Mouse (Mus musculus) thymus, adult 2 months (tissue): ENCODE measurements around the gene Gal3st2. TPM values are rescaled to one million over a fixed set of nuclear protein-coding genes. Genes with fewer than 3 reads are reported as not detected.
"Not testable (repeated sequence)": the region's sequence is repeated elsewhere in the genome, so short reads cannot be mapped to it uniquely, and the experiment has no call there.

Experiments
- DNase-seq: peaks from one replicate; pipeline ENCODE4 v3.0.0; 2021
- H3K27ac ChIP-seq: fragments of 200-500 bp; 2 replicates; pipeline ENCODE4 v1.5.1; 2012; ENCODE audit warnings: low read length, control low read depth; ENCODE audit not compliant: control insufficient read depth, insufficient read depth
- H3K27me3 ChIP-seq: fragments of 200-500 bp; 2 replicates; pipeline ENCODE4 v1.6.1; 2012; ENCODE audit warnings: mild to moderate bottlenecking, low read length, moderate library complexity, mixed read lengths; ENCODE audit not compliant: control insufficient read depth, insufficient read depth
- H3K36me3 ChIP-seq: fragments of 200-500 bp; 2 replicates; pipeline ENCODE4 v1.6.1; 2012; ENCODE audit warnings: mild to moderate bottlenecking, low read length, moderate library complexity; ENCODE audit not compliant: control insufficient read depth, insufficient read depth
- H3K4me1 ChIP-seq: fragments of 200-500 bp; replicated peaks from 2 replicates; pipeline ENCODE4 v1.6.1; 2012; ENCODE audit warnings: low read length; ENCODE audit not compliant: control insufficient read depth, insufficient read depth
- H3K4me3 ChIP-seq: fragments of 200-500 bp; 2 replicates; pipeline ENCODE4 v1.5.1; 2012; ENCODE audit warnings: mild to moderate bottlenecking, low read length, control low read depth, moderate library complexity; ENCODE audit not compliant: control insufficient read depth, insufficient read depth
- CTCF ChIP-seq: fragments of 200-500 bp; IDR thresholded peaks from 2 replicates; pipeline ENCODE4 v1.5.1; 2012; ENCODE audit warnings: mild to moderate bottlenecking, control low read depth, low read length, moderate library complexity, borderline replicate concordance; ENCODE audit not compliant: control insufficient read depth, poor library complexity, insufficient read depth; ENCODE audit errors: extremely low read depth
- POLR2A ChIP-seq: fragments of 200-500 bp; IDR thresholded peaks from 2 replicates; pipeline ENCODE4 v1.6.1; 2012; ENCODE audit warnings: mild to moderate bottlenecking, low read length, control low read depth, moderate library complexity; ENCODE audit not compliant: control insufficient read depth, poor library complexity, insufficient read depth; ENCODE audit errors: extremely low read depth
- WGBS: fragments of 180-500 bp; shearing (Covaris S2); methylation state at CpG from one replicate; pipeline ENCODE4 v1.1.7; 2018; 5-methylcytosine and 5-hydroxymethylcytosine counted together
- polyA plus RNA-seq: library from polyadenylated mRNA; depleted of rRNA; stranded (reverse); fragments of >200 nt; gene quantifications from 2 replicates; pipeline ENCODE4 v1.2.3, GENCODE M21; 2012

Gal3st2 gene
- polyA plus RNA-seq, 1 experiment = 2.6 TPM

GRCm38 (mm10) chr1:93835876-93836531, 25.1 kb upstream of the Gal3st2 start:
- Histone ChIP-seq H3K27ac (no peak overlapping the region; the same call in 1 of the 2 replicates), H3K36me3 (peaks cover 6% of the 10 kb centered on the region; the same call in 1 of the 2 replicates), H3K27me3 (no peaks in the 10 kb centered on the region), H3K4me3 (no peak overlapping the region), H3K4me1 (no peaks in the 10 kb centered on the region)
- no peak for TF ChIP-seq CTCF
- no peak for TF ChIP-seq POLR2A
- DNase-seq = no peak
- WGBS = 96% methylated on average over 6 of the region's 6 CpGs

GRCm38 (mm10) chr1:93836532-93836913, 24.6 kb upstream of the Gal3st2 start:
- no peaks in the 10 kb centered on the region for H3K4me1 ChIP-seq
- TF ChIP-seq POLR2A (no peak), CTCF (no peak)
- H3K4me3 ChIP-seq = no peak overlapping the region
- WGBS = 98% methylated on average over 2 of the region's 2 CpGs
- no peak overlapping the region for H3K27ac ChIP-seq
- DNase-seq = no peak
- H3K36me3 ChIP-seq = peaks cover 6% of the 10 kb centered on the region; the same call in 1 of the 2 replicates
- H3K27me3 ChIP-seq = no peaks in the 10 kb centered on the region

GRCm38 (mm10) chr1:93837335-93837734, 23.8 kb upstream of the Gal3st2 start:
- no peaks in the 10 kb centered on the region for H3K27me3 ChIP-seq
- WGBS = 98% methylated on average over 8 of the region's 8 CpGs
- no peak overlapping the region for H3K4me3 ChIP-seq
- no peaks in the 10 kb centered on the region for H3K4me1 ChIP-seq
- no peak for TF ChIP-seq POLR2A
- peaks cover 6% of the 10 kb centered on the region; the same call in 1 of the 2 replicates for H3K36me3 ChIP-seq
- DNase-seq = no peak
- H3K27ac ChIP-seq = no peak overlapping the region

GRCm38 (mm10) chr1:93838569-93838968, 22.5 kb upstream of the Gal3st2 start:
- not testable (repeated sequence) for H3K36me3 ChIP-seq, H3K27me3 ChIP-seq, H3K4me3 ChIP-seq, DNase-seq, H3K27ac ChIP-seq, H3K4me1 ChIP-seq
- WGBS = 94% methylated on average over 8 of the region's 8 CpGs

- DNase-seq, H3K27me3 ChIP-seq, H3K27ac ChIP-seq, H3K4me3 ChIP-seq, H3K36me3 ChIP-seq, H3K4me1 ChIP-seq: not testable (repeated sequence)
- 90% methylated on average over 3 of the region's 3 CpGs for WGBS
Observed at GRCm38 (mm10) chr1:93845766-93846366, 15.2 kb upstream of the Gal3st2 start.

- H3K36me3 ChIP-seq, H3K4me3 ChIP-seq, DNase-seq, H3K27me3 ChIP-seq, H3K27ac ChIP-seq, H3K4me1 ChIP-seq: not testable (repeated sequence)
- 80% methylated on average over 4 of the region's 4 CpGs for WGBS
Observed at GRCm38 (mm10) chr1:93855790-93856189, 5.3 kb upstream of the Gal3st2 start.

- no peak for DNase-seq
- 92% methylated on average over 6 of the region's 6 CpGs for WGBS
- Histone ChIP-seq H3K36me3 (no peaks in the 10 kb centered on the region), H3K4me3 (no peak overlapping the region), H3K27me3 (no peaks in the 10 kb centered on the region), H3K4me1 (no peaks in the 10 kb centered on the region), H3K27ac (no peak overlapping the region)
- no peak for TF ChIP-seq POLR2A
- no peak for TF ChIP-seq CTCF
Observed at GRCm38 (mm10) chr1:93857370-93857769, 3.7 kb upstream of the Gal3st2 start.
